Comparison of ENCODE assay signal across 12 mouse cellular contexts in genomic region chr6:137110778-137111174, GRCm38 (mm10). TPM values are rescaled to one million over a fixed set of nuclear protein-coding genes. Genes with fewer than 3 reads are reported as not detected.
DNase-seq lines count a peak whose midpoint lies in the region; ATAC-seq lines count a peak whose summit lies in the region.
"Had no signal": no experiment of that assay in that cellular context is flagged by ENCODE, and none has a peak within 500 bp of the region (broad histone marks: within the 10 kb centered on the region; RNA-seq: fewer than 3 reads in every experiment).

No protein-coding gene starts in this region.

- ATAC-seq in kidney, embryonic 15.5 days (replicated peaks; ENCODE audit: low FRiP score), result peak; percentile 56; the same call in 1 of the 2 replicates
- peak; percentile 37 for ATAC-seq in embryonic facial prominence, embryonic 14.5 days (ENCODE audit: low read depth)
- no peak for ATAC-seq in heart, embryonic 14.5 days (ENCODE audit: insufficient number of reproducible peaks, insufficient read depth, low FRiP score, low read depth)
- peak; percentile 72 for ATAC-seq in limb, embryonic 13.5 days (ENCODE audit: low FRiP score, low read depth)
- ATAC-seq in hindbrain, embryonic 12.5 days (ENCODE audit: low FRiP score), result no peak
- ATAC-seq: midbrain, embryonic 13.5 days had no signal

- no peaks in the 10 kb centered on the region for H3K9me3 ChIP-seq in kidney, embryonic 15.5 days (replicated peaks)
- H3K9me3 ChIP-seq in embryonic facial prominence, embryonic 14.5 days (ENCODE audit: control insufficient read depth, low read length), result 0 out of 2 replicates have a peak, but pooled peaks cover 4% of the 10 kb centered on the region
- no peaks in the 10 kb centered on the region for H3K9me3 ChIP-seq in heart, embryonic 14.5 days (ENCODE audit: control insufficient read depth, low read length)
- no peaks in the 10 kb centered on the region for H3K9me3 ChIP-seq in limb, embryonic 13.5 days
- no peaks in the 10 kb centered on the region for H3K9me3 ChIP-seq in hindbrain, embryonic 12.5 days (replicated peaks)
- H3K9me3 ChIP-seq: hindbrain, embryonic 13.5 days; midbrain, embryonic 13.5 days had no signal

- no peak overlapping the region for H3K9ac ChIP-seq in kidney, embryonic 15.5 days
- H3K9ac ChIP-seq in embryonic facial prominence, embryonic 14.5 days (ENCODE audit: low read depth, low read length), result no peak overlapping the region
- H3K9ac ChIP-seq in heart, embryonic 14.5 days (ENCODE audit: low read length), result no peak overlapping the region
- 0 out of 2 replicates have a peak overlapping the region, but pooled peaks have one; percentile 4 for H3K9ac ChIP-seq in limb, embryonic 13.5 days
- no peak overlapping the region for H3K9ac ChIP-seq in hindbrain, embryonic 12.5 days
- H3K9ac ChIP-seq: hindbrain, embryonic 13.5 days; midbrain, embryonic 13.5 days had no signal

- H3K4me3 ChIP-seq in kidney, embryonic 15.5 days (replicated peaks), result no peak overlapping the region
- H3K4me3 ChIP-seq in embryonic facial prominence, embryonic 14.5 days (ENCODE audit: low read depth, low read length), result no peak overlapping the region
- no peak overlapping the region for H3K4me3 ChIP-seq in heart, embryonic 14.5 days (ENCODE audit: control insufficient read depth in 1 of 2, insufficient read depth in 1 of 2, low read depth in 1 of 2, low read length in 2 of 2)
- H3K4me3 ChIP-seq in limb, embryonic 13.5 days, result no peak overlapping the region
- no peak overlapping the region for H3K4me3 ChIP-seq in hindbrain, embryonic 12.5 days
- H3K4me3 ChIP-seq: hindbrain, embryonic 13.5 days; midbrain, embryonic 13.5 days had no signal

- DNase-seq in kidney, adult 8-10 months, result no peak
- DNase-seq in embryonic facial prominence, embryonic 14.5 days (ENCODE audit: low spot score), result peak; percentile 45
- DNase-seq in urinary bladder, adult 2 months (ENCODE audit: low spot score), result no peak
- DNase-seq in cerebellum, postnatal 14 days, result no peak
- DNase-seq: gastrocnemius, postnatal 10 days; thymus, adult 2 months had no signal

- H3K4me1 ChIP-seq in kidney, embryonic 15.5 days, result peaks cover 20% of the 10 kb centered on the region
- H3K4me1 ChIP-seq in embryonic facial prominence, embryonic 14.5 days (ENCODE audit: control insufficient read depth, insufficient read depth, low read length), result peaks cover 17% of the 10 kb centered on the region; the same call in 1 of the 2 replicates
- H3K4me1 ChIP-seq in heart, embryonic 14.5 days (ENCODE audit: control insufficient read depth in 2 of 2, insufficient read depth in 2 of 2, low read length in 2 of 2), result peaks cover 16 to 19% of the 10 kb centered on the region in 2 experiments
- peaks cover 26% of the 10 kb centered on the region for H3K4me1 ChIP-seq in limb, embryonic 13.5 days
- no peaks in the 10 kb centered on the region for H3K4me1 ChIP-seq in hindbrain, embryonic 12.5 days
- H3K4me1 ChIP-seq: hindbrain, embryonic 13.5 days; midbrain, embryonic 13.5 days had no signal

- H3K27ac ChIP-seq in kidney, embryonic 15.5 days, result peak overlapping the region; percentile 49
- peak overlapping the region; percentile 85 for H3K27ac ChIP-seq in embryonic facial prominence, embryonic 14.5 days (replicated peaks; ENCODE audit: low read depth, low read length)
- H3K27ac ChIP-seq in heart, embryonic 14.5 days (replicated peaks in 1 of 2; ENCODE audit: control insufficient read depth in 1 of 2, insufficient read depth in 1 of 2, low read depth in 2 of 2, low read length in 2 of 2), result peak overlapping the region; percentile 44 to 64; a peak in 3 of 4 replicates
- peak overlapping the region; percentile 74; the same call in 1 of the 2 replicates for H3K27ac ChIP-seq in limb, embryonic 13.5 days
- no peak overlapping the region for H3K27ac ChIP-seq in hindbrain, embryonic 12.5 days
- H3K27ac ChIP-seq: hindbrain, embryonic 13.5 days; midbrain, embryonic 13.5 days had no signal

- no peaks in the 10 kb centered on the region for H3K36me3 ChIP-seq in kidney, embryonic 15.5 days
- no peaks in the 10 kb centered on the region for H3K36me3 ChIP-seq in embryonic facial prominence, embryonic 14.5 days (ENCODE audit: control insufficient read depth, insufficient read depth, low read length)
- H3K36me3 ChIP-seq in heart, embryonic 14.5 days (ENCODE audit: control insufficient read depth, insufficient read depth, low read length), result no peaks in the 10 kb centered on the region
- H3K36me3 ChIP-seq in limb, embryonic 13.5 days, result no peaks in the 10 kb centered on the region
- H3K36me3 ChIP-seq in hindbrain, embryonic 12.5 days, result no peaks in the 10 kb centered on the region
- H3K36me3 ChIP-seq: hindbrain, embryonic 13.5 days; midbrain, embryonic 13.5 days had no signal

- no peak overlapping the region for H3K4me2 ChIP-seq in kidney, embryonic 15.5 days
- peak overlapping the region; percentile 31; the same call in 1 of the 2 replicates for H3K4me2 ChIP-seq in embryonic facial prominence, embryonic 14.5 days (ENCODE audit: low read depth, low read length)
- H3K4me2 ChIP-seq in heart, embryonic 14.5 days (ENCODE audit: low read length), result peak overlapping the region; percentile 31
- H3K4me2 ChIP-seq in limb, embryonic 13.5 days (replicated peaks), result peak overlapping the region; percentile 43
- H3K4me2 ChIP-seq in hindbrain, embryonic 12.5 days (replicated peaks), result no peak overlapping the region
- H3K4me2 ChIP-seq: hindbrain, embryonic 13.5 days; midbrain, embryonic 13.5 days had no signal

- WGBS in kidney, embryonic 15.5 days, result 61% methylated on average over 6 of the region's 6 CpGs
- 68% methylated on average over 6 of the region's 6 CpGs for WGBS in embryonic facial prominence, embryonic 14.5 days
- WGBS in heart, embryonic 14.5 days, result 52% methylated on average over 6 of the region's 6 CpGs
- 51% methylated on average over 6 of the region's 6 CpGs for WGBS in limb, embryonic 13.5 days
- WGBS in hindbrain, embryonic 12.5 days, result 84% methylated on average over 6 of the region's 6 CpGs

- no peaks in the 10 kb centered on the region for H3K27me3 ChIP-seq in kidney, embryonic 15.5 days
- H3K27me3 ChIP-seq in embryonic facial prominence, embryonic 14.5 days (replicated peaks; ENCODE audit: control insufficient read depth, insufficient read depth, low read length), result no peaks in the 10 kb centered on the region
- no peaks in the 10 kb centered on the region for H3K27me3 ChIP-seq in heart, embryonic 14.5 days (ENCODE audit: control insufficient read depth, insufficient read depth, low read length)
- no peaks in the 10 kb centered on the region for H3K27me3 ChIP-seq in limb, embryonic 13.5 days
- H3K27me3 ChIP-seq in hindbrain, embryonic 12.5 days, result no peaks in the 10 kb centered on the region
- H3K27me3 ChIP-seq: hindbrain, embryonic 13.5 days; midbrain, embryonic 13.5 days had no signal

RNA-seq across cellular contexts. Expression of gene Rerg, which starts 59.5 kb away (rescaled TPM):
- polyA plus RNA-seq in kidney, embryonic 15.5 days (2015; fragmentation: Nextera tagmentation; extraction: Ambion mirVana), result 13.9 and 15.5 TPM in 2 replicates
- 23.1 and 26.0 TPM in 2 replicates for polyA plus RNA-seq in embryonic facial prominence, embryonic 14.5 days (2014; fragmentation: Nextera tagmentation; extraction: Ambion mirVana)
- 4.4 and 5.4 TPM in 2 replicates for polyA plus RNA-seq in heart, embryonic 14.5 days (2014; fragmentation: Nextera tagmentation; extraction: Ambion mirVana)
- polyA plus RNA-seq in limb, embryonic 13.5 days (2015; fragmentation: Nextera tagmentation; extraction: Ambion mirVana), result 18.6 and 23.2 TPM in 2 replicates
- 33.0 and 38.2 TPM in 2 replicates for polyA plus RNA-seq in urinary bladder, adult 2 months (2012; rRNA removed)
- 3.0 and 4.1 TPM in 2 replicates for polyA plus RNA-seq in hindbrain, embryonic 12.5 days (2016; fragmentation: Nextera tagmentation; extraction: Ambion mirVana)

Comparison
In these comparisons a context has a peak if more than half of its experiments do, and no peak if none do; other contexts are left out.
1. ATAC-seq: peak in kidney, embryonic 15.5 days (single experiment), embryonic facial prominence, embryonic 14.5 days (single experiment) and limb, embryonic 13.5 days (single experiment); none in heart, embryonic 14.5 days (single experiment) and hindbrain, embryonic 12.5 days (single experiment).
2. H3K4me2 ChIP-seq: peak in embryonic facial prominence, embryonic 14.5 days (single experiment), heart, embryonic 14.5 days (single experiment) and limb, embryonic 13.5 days (single experiment); none in kidney, embryonic 15.5 days (single experiment) and hindbrain, embryonic 12.5 days (single experiment).